14 mouse cellular contexts compared by ENCODE assay signal in genomic region chr14:12161738-12162310, GRCm38 (mm10).
A peak's percentile ranks its signal among the peaks of the same experiment; 100 is the strongest.
DNase-seq lines count a peak whose midpoint lies in the region; ATAC-seq and TF ChIP-seq lines count a peak whose summit lies in the region.
"Had no signal": no experiment of that assay in that cellular context is flagged by ENCODE, and none has a peak within 500 bp of the region (broad histone marks: within the 10 kb centered on the region; RNA-seq: fewer than 3 reads in every experiment).

No protein-coding gene starts in this region.

- no peaks in the 10 kb centered on the region for H3K9me3 ChIP-seq in lung, embryonic 14.5 days (ENCODE audit: low read depth, low read length)
- H3K9me3 ChIP-seq in forebrain, embryonic 16.5 days (ENCODE audit: control insufficient read depth, low read length) = no peaks in the 10 kb centered on the region
- H3K9me3 ChIP-seq in limb, embryonic 13.5 days = no peaks in the 10 kb centered on the region
- H3K9me3 ChIP-seq in hindbrain, embryonic 16.5 days (ENCODE audit: control insufficient read depth, low read length) = no peaks in the 10 kb centered on the region
- H3K9me3 ChIP-seq: embryonic facial prominence, embryonic 13.5 days had no signal

- ATAC-seq in frontal cortex, adult (ENCODE audit: low TSS enrichment) = peak; percentile 81
- ATAC-seq in lung, embryonic 14.5 days (ENCODE audit: insufficient read depth) = peak; percentile 73; the same call in 1 of the 2 replicates
- peak; percentile 77 for ATAC-seq in forebrain, embryonic 16.5 days
- ATAC-seq in limb, embryonic 13.5 days (ENCODE audit: low FRiP score, low read depth) = peak; percentile 57; the same call in 1 of the 2 replicates
- ATAC-seq in hindbrain, embryonic 16.5 days = no peak

- H3K27ac ChIP-seq in lung, embryonic 14.5 days (ENCODE audit: low read depth) = no peak overlapping the region
- peak overlapping the region; percentile 35; the same call in 1 of the 2 replicates for H3K27ac ChIP-seq in forebrain, embryonic 16.5 days (ENCODE audit: low read length)
- peak overlapping the region; percentile 44; the same call in 1 of the 2 replicates for H3K27ac ChIP-seq in limb, embryonic 13.5 days
- no peak overlapping the region for H3K27ac ChIP-seq in hindbrain, embryonic 16.5 days (ENCODE audit: low read depth, low read length)
- H3K27ac ChIP-seq: embryonic facial prominence, embryonic 13.5 days had no signal

- 0 out of 2 replicates have a peak, but pooled peaks cover 4% of the 10 kb centered on the region for H3K36me3 ChIP-seq in lung, embryonic 14.5 days (ENCODE audit: insufficient read depth)
- H3K36me3 ChIP-seq in forebrain, embryonic 16.5 days (ENCODE audit: control insufficient read depth, insufficient read depth) = no peaks in the 10 kb centered on the region
- no peaks in the 10 kb centered on the region; the same call in none of the 2 replicates for H3K36me3 ChIP-seq in limb, embryonic 13.5 days
- H3K36me3 ChIP-seq in hindbrain, embryonic 16.5 days (ENCODE audit: control insufficient read depth, insufficient read depth, low read length) = no peaks in the 10 kb centered on the region

- H3K4me3 ChIP-seq in lung, embryonic 14.5 days (ENCODE audit: low read depth, low read length) = no peak overlapping the region
- no peak overlapping the region for H3K4me3 ChIP-seq in forebrain, embryonic 16.5 days (replicated peaks; ENCODE audit: low read length)
- H3K4me3 ChIP-seq in limb, embryonic 13.5 days = no peak overlapping the region
- H3K4me3 ChIP-seq in hindbrain, embryonic 16.5 days (ENCODE audit: low read length) = no peak overlapping the region
- H3K4me3 ChIP-seq: embryonic facial prominence, embryonic 13.5 days had no signal

- H3K27me3 ChIP-seq in lung, embryonic 14.5 days (ENCODE audit: insufficient read depth, low read length) = no peaks in the 10 kb centered on the region
- H3K27me3 ChIP-seq in forebrain, embryonic 16.5 days (replicated peaks; ENCODE audit: control insufficient read depth, insufficient read depth, low read length) = no peaks in the 10 kb centered on the region
- H3K27me3 ChIP-seq in limb, embryonic 13.5 days = no peaks in the 10 kb centered on the region
- H3K27me3 ChIP-seq in hindbrain, embryonic 16.5 days (replicated peaks; ENCODE audit: control insufficient read depth, insufficient read depth, low read length) = no peaks in the 10 kb centered on the region
- H3K27me3 ChIP-seq: embryonic facial prominence, embryonic 13.5 days had no signal

- H3K4me1 ChIP-seq in lung, embryonic 14.5 days (ENCODE audit: insufficient read depth) = no peaks in the 10 kb centered on the region
- peaks cover 18% of the 10 kb centered on the region for H3K4me1 ChIP-seq in forebrain, embryonic 16.5 days (replicated peaks; ENCODE audit: control insufficient read depth, insufficient read depth, low read length)
- H3K4me1 ChIP-seq in limb, embryonic 13.5 days = peaks cover 21% of the 10 kb centered on the region
- H3K4me1 ChIP-seq in hindbrain, embryonic 16.5 days (ENCODE audit: control insufficient read depth, insufficient read depth, low read depth, low read length) = no peaks in the 10 kb centered on the region

- no peak overlapping the region for H3K9ac ChIP-seq in lung, embryonic 14.5 days
- H3K9ac ChIP-seq in forebrain, embryonic 16.5 days (replicated peaks; ENCODE audit: low read depth, low read length) = no peak overlapping the region
- no peak overlapping the region for H3K9ac ChIP-seq in limb, embryonic 13.5 days
- H3K9ac ChIP-seq in hindbrain, embryonic 16.5 days (ENCODE audit: low read depth, low read length) = no peak overlapping the region
- H3K9ac ChIP-seq: embryonic facial prominence, embryonic 13.5 days had no signal

- TF ChIP-seq CTCF in lung, embryonic 14.5 days (IDR thresholded peaks at IDR 0.05; ENCODE audit: low read depth) = no peak

- no peak overlapping the region for H3K4me2 ChIP-seq in lung, embryonic 14.5 days
- H3K4me2 ChIP-seq in forebrain, embryonic 16.5 days (ENCODE audit: low read length) = no peak overlapping the region
- H3K4me2 ChIP-seq in limb, embryonic 13.5 days (replicated peaks) = no peak overlapping the region
- no peak overlapping the region for H3K4me2 ChIP-seq in hindbrain, embryonic 16.5 days (ENCODE audit: low read length)
- H3K4me2 ChIP-seq: embryonic facial prominence, embryonic 13.5 days had no signal

- 74% methylated on average over 14 of the region's 14 CpGs for WGBS in lung, embryonic 14.5 days
- 63% methylated on average over 14 of the region's 14 CpGs for WGBS in forebrain, embryonic 16.5 days
- WGBS in limb, embryonic 13.5 days = 69% methylated on average over 14 of the region's 14 CpGs
- WGBS in hindbrain, embryonic 16.5 days = 81% methylated on average over 14 of the region's 14 CpGs

- no peak for DNase-seq in frontal cortex, postnatal 25 days (ENCODE audit: low spot score in 2 of 2)
- DNase-seq in lung, embryonic 14.5 days = peak; percentile 77
- no peak for DNase-seq in lung, postnatal 25 days (ENCODE audit: low spot score)
- no peak for DNase-seq in adrenal gland, adult 8-10 months
- DNase-seq: adrenal gland, postnatal 36 days; cerebellum, adult 9-10 months; gastrocnemius, postnatal 14 days; heart, postnatal 14 days; lung, postnatal 14 days had no signal

Comparison
In these comparisons a context has a peak if more than half of its experiments do, and no peak if none do; other contexts are left out.
1. H3K27ac ChIP-seq: peak in forebrain, embryonic 16.5 days (single experiment) and limb, embryonic 13.5 days (single experiment); none in lung, embryonic 14.5 days (single experiment) and hindbrain, embryonic 16.5 days (single experiment).